Mouse (Mus musculus) ovary, adult 18-20 months (tissue): ENCODE measurements around the gene Cabin1.

ENCODE experiments used
- DNase-seq: peaks from one replicate; pipeline ENCODE4 v3.0.0; 2022; ENCODE audit warnings: low spot score, mixed read lengths

Cabin1 gene

GRCm38 (mm10) chr10:75701280-75701679 is 62.9 kb downstream of the Cabin1 start:
- no peak for DNase-seq

GRCm38 (mm10) chr10:75697693-75698092 is 66.4 kb downstream of the Cabin1 start:
- no peak for DNase-seq

GRCm38 (mm10) chr10:75696597-75697355 is 67.4 kb downstream of the Cabin1 start:
- no peak for DNase-seq

- no peak for DNase-seq
Measured at GRCm38 (mm10) chr10:75695521-75695920, 68.6 kb downstream of the Cabin1 start.

- no peak for DNase-seq
Measured at GRCm38 (mm10) chr10:75695078-75695477, 69.1 kb downstream of the Cabin1 start.

GRCm38 (mm10) chr10:75694567-75694966 is 69.6 kb downstream of the Cabin1 start:
- no peak for DNase-seq

- no peak for DNase-seq
Measured at GRCm38 (mm10) chr10:75693451-75694233, 70.5 kb downstream of the Cabin1 start.

- no peak for DNase-seq
Measured at GRCm38 (mm10) chr10:75688598-75688997, 75.5 kb downstream of the Cabin1 start.

GRCm38 (mm10) chr10:75686724-75687123 is 77.4 kb downstream of the Cabin1 start:
- no peak for DNase-seq

- no peak for DNase-seq
Measured at GRCm38 (mm10) chr10:75684035-75685004, 79.8 kb downstream of the Cabin1 start.

GRCm38 (mm10) chr10:75680574-75681001 is 83.6 kb downstream of the Cabin1 start:
- no peak for DNase-seq

GRCm38 (mm10) chr10:75679204-75679603 is 84.9 kb downstream of the Cabin1 start:
- no peak for DNase-seq

- DNase-seq: no peak
Measured at GRCm38 (mm10) chr10:75677989-75678388, 86.2 kb downstream of the Cabin1 start.

- no peak for DNase-seq
Measured at GRCm38 (mm10) chr10:75677571-75677970, 86.6 kb downstream of the Cabin1 start.

GRCm38 (mm10) chr10:75676819-75677565 is 87.1 kb downstream of the Cabin1 start:
- DNase-seq: no peak

- DNase-seq: no peak
Measured at GRCm38 (mm10) chr10:75676286-75676685, 87.9 kb downstream of the Cabin1 start.

GRCm38 (mm10) chr10:75675594-75675993 is 88.5 kb downstream of the Cabin1 start:
- DNase-seq: no peak

- no peak for DNase-seq
Measured at GRCm38 (mm10) chr10:75669936-75670335, 94.2 kb downstream of the Cabin1 start.

GRCm38 (mm10) chr10:75667911-75668270 is 96.2 kb downstream of the Cabin1 start:
- DNase-seq: peak; percentile 48

GRCm38 (mm10) chr10:75667115-75667910 is 96.8 kb downstream of the Cabin1 start:
- DNase-seq: peak; percentile 72
